Mouse (Mus musculus): ENCODE results near the gene Nmt1.

DNA sequence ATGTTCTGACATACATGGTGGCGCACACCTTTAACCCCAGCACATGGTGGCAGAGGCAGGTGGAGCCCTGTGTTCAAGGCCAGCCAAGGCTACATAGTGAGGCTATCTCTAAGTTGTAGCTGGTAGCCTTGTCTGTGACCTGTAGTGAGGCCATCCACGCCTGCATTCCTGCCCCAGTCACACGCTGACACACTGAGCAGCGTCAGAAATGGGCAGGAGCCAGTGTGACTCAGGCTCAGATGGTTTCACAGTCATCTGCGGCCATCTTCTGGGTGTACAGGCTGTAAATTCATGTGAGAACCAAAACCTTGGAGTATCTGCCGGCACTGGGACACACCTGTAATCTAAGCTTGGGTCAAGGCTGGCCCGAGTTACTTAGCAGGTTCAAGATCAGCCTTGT lies 28.6 kb downstream of the Nmt1 start:
- TF ChIP-seq CTCF (IDR thresholded peaks at IDR 0.05; ENCODE audit: low read depth) (no peak), EP300 (IDR thresholded peaks at IDR 0.05; ENCODE audit: low read depth) (no peak)
